Mouse (Mus musculus) lung, embryonic 16.5 days (tissue): ENCODE measurements around the gene Lmf1. TPM values are rescaled to one million over a fixed set of nuclear protein-coding genes. Genes with fewer than 3 reads are reported as not detected.

Experiments used
- ATAC-seq: fragments of 200-750 bp; cut with Nextera tagmentation; 2 replicates; pipeline ENCODE4 v1.8.0; 2017; ENCODE audit warnings: low read depth, mild to moderate bottlenecking, moderate library complexity
- H3K27ac ChIP-seq: fragments of 300-500 bp; sonication (generic); 2 replicates; pipeline ENCODE4 v1.5.1; 2014; ENCODE audit warnings: mild to moderate bottlenecking, control low read depth, low read length
- H3K27me3 ChIP-seq: fragments of 300-500 bp; sonication (generic); 2 replicates; pipeline ENCODE4 v1.6.1; 2014; ENCODE audit warnings: low read depth, low read length, mixed read lengths; ENCODE audit not compliant: control insufficient read depth, insufficient read depth
- H3K36me3 ChIP-seq: fragments of 300-500 bp; sonication (generic); 2 replicates; pipeline ENCODE4 v1.6.1; 2014; ENCODE audit warnings: low read length; ENCODE audit not compliant: control insufficient read depth, insufficient read depth
- H3K4me1 ChIP-seq: fragments of 300-500 bp; sonication (generic); replicated peaks from 2 replicates; pipeline ENCODE4 v1.6.1; 2014; ENCODE audit warnings: low read length, mixed read lengths; ENCODE audit not compliant: control insufficient read depth, insufficient read depth
- H3K4me2 ChIP-seq: fragments of 300-500 bp; sonication (generic); 2 replicates; pipeline ENCODE4 v1.6.1; 2014; ENCODE audit warnings: low read depth, low read length, control low read depth
- H3K4me3 ChIP-seq: fragments of 300-500 bp; sonication (generic); 2 replicates; pipeline ENCODE4 v1.5.1; 2014; ENCODE audit warnings: mild to moderate bottlenecking, low read length, control low read depth
- H3K9ac ChIP-seq: fragments of 300-500 bp; sonication (generic); 2 replicates; pipeline ENCODE4 v1.6.1; 2014; ENCODE audit warnings: low read length, control low read depth
- H3K9me3 ChIP-seq: fragments of 300-500 bp; sonication (generic); 2 replicates; pipeline ENCODE4 v1.6.1; 2016; ENCODE audit warnings: low read length; ENCODE audit not compliant: control insufficient read depth
- WGBS: fragments of 180-500 bp; shearing (Covaris S2); extraction: QIAGEN DNeasy Blood & Tissue Kit; methylation state at CpG from one replicate; pipeline ENCODE4 v1.1.7; 2014; 5-methylcytosine and 5-hydroxymethylcytosine counted together
- polyA plus RNA-seq: library from polyadenylated mRNA; unstranded; fragments of >200 nt; fragmentation: Nextera tagmentation; extraction: Ambion mirVana; gene quantifications from 2 replicates; pipeline ENCODE4 v1.2.1, GENCODE M21; 2015

The Lmf1 gene
- polyA plus RNA-seq, 1 experiment from 2014 or later: 26.9 TPM

- WGBS: 67% methylated on average over 4 of the region's 4 CpGs
- no peak for ATAC-seq
- H3K27me3 ChIP-seq: no peaks in the 10 kb centered on the region
- H3K27ac ChIP-seq: no peak overlapping the region
- H3K4me3 ChIP-seq: no peak overlapping the region
- H3K9ac ChIP-seq: no peak overlapping the region
- H3K36me3 ChIP-seq: no peaks in the 10 kb centered on the region
- no peak overlapping the region for H3K4me2 ChIP-seq
- no peaks in the 10 kb centered on the region for H3K4me1 ChIP-seq
- H3K9me3 ChIP-seq: no peaks in the 10 kb centered on the region
Measured at GRCm38 (mm10) chr17:25688922-25689321, 110.0 kb downstream of the Lmf1 start.

- Histone ChIP-seq H3K4me3 (no peak overlapping the region), H3K36me3 (no peaks in the 10 kb centered on the region), H3K9me3 (no peaks in the 10 kb centered on the region), H3K4me2 (no peak overlapping the region), H3K27me3 (no peaks in the 10 kb centered on the region), H3K4me1 (no peaks in the 10 kb centered on the region), H3K9ac (no peak overlapping the region), H3K27ac (no peak overlapping the region)
- ATAC-seq: no peak
- WGBS: 14% methylated on average over 1 of the region's 1 CpGs
Measured at GRCm38 (mm10) chr17:25696263-25696662, 117.4 kb downstream of the Lmf1 start.

- ATAC-seq: peak; percentile 38; the same call in 1 of the 2 replicates
- Histone ChIP-seq H3K36me3 (no peaks in the 10 kb centered on the region), H3K9ac (no peak overlapping the region), H3K27me3 (no peaks in the 10 kb centered on the region), H3K4me2 (no peak overlapping the region), H3K9me3 (no peaks in the 10 kb centered on the region), H3K27ac (no peak overlapping the region), H3K4me1 (no peaks in the 10 kb centered on the region), H3K4me3 (no peak overlapping the region)
- WGBS: 6% methylated on average over 7 of the region's 7 CpGs
Measured at GRCm38 (mm10) chr17:25698446-25698845, 119.6 kb downstream of the Lmf1 start.

GRCm38 (mm10) chr17:25700863-25701496 lies 122.1 kb downstream of the Lmf1 start:
- Histone ChIP-seq H3K27ac (no peak overlapping the region), H3K4me2 (no peak overlapping the region), H3K36me3 (no peaks in the 10 kb centered on the region), H3K9me3 (no peaks in the 10 kb centered on the region), H3K27me3 (no peaks in the 10 kb centered on the region), H3K4me3 (no peak overlapping the region), H3K9ac (no peak overlapping the region), H3K4me1 (no peaks in the 10 kb centered on the region)
- 58% methylated on average over 9 of the region's 9 CpGs for WGBS
- ATAC-seq: no peak

GRCm38 (mm10) chr17:25709994-25710393 lies 131.1 kb downstream of the Lmf1 start:
- Histone ChIP-seq H3K27me3 (no peaks in the 10 kb centered on the region), H3K4me3 (no peak overlapping the region), H3K36me3 (no peaks in the 10 kb centered on the region), H3K9me3 (no peaks in the 10 kb centered on the region), H3K9ac (no peak overlapping the region), H3K4me2 (no peak overlapping the region), H3K27ac (no peak overlapping the region), H3K4me1 (no peaks in the 10 kb centered on the region)
- ATAC-seq: no peak
- WGBS: 81% methylated on average over 2 of the region's 2 CpGs

GRCm38 (mm10) chr17:25711136-25711535 lies 132.3 kb downstream of the Lmf1 start:
- H3K4me2 ChIP-seq: no peak overlapping the region
- H3K4me3 ChIP-seq: no peak overlapping the region
- no peak for ATAC-seq
- H3K9me3 ChIP-seq: no peaks in the 10 kb centered on the region
- WGBS: 68% methylated on average over 4 of the region's 4 CpGs
- H3K27ac ChIP-seq: no peak overlapping the region
- no peaks in the 10 kb centered on the region; the same call in 1 of the 2 replicates for H3K4me1 ChIP-seq
- H3K27me3 ChIP-seq: peaks cover under 1% of the 10 kb centered on the region
- no peaks in the 10 kb centered on the region for H3K36me3 ChIP-seq
- no peak overlapping the region for H3K9ac ChIP-seq

Other genes with a start within 250 kb of the Lmf1 start
- gene Tpsab1, start 233.5 kb upstream of the Lmf1 start, polyA plus RNA-seq: 0.26 and 0.54 TPM in 2 replicates
- gene Tpsb2, start 212.8 kb upstream of the Lmf1 start, polyA plus RNA-seq: 6.1 and 11.1 TPM in 2 replicates
- gene Tpsg1, start 209.8 kb upstream of the Lmf1 start, polyA plus RNA-seq: 0.31 and 0.43 TPM in 2 replicates
- 1.5 and 2.0 TPM in 2 replicates for gene Cacna1h, start 145.3 kb upstream of the Lmf1 start, polyA plus RNA-seq
- gene Tekt4, start 124.5 kb upstream of the Lmf1 start, polyA plus RNA-seq: 5.8 and 7.4 TPM in 2 replicates
- gene Sstr5, start 81.8 kb upstream of the Lmf1 start, polyA plus RNA-seq: 0.11 and 0.21 TPM in 2 replicates
- gene Sox8, start 8.4 kb upstream of the Lmf1 start, polyA plus RNA-seq: 0.50 and 0.52 TPM in 2 replicates
- 2.5 and 2.8 TPM in 2 replicates for gene Gng13, start 138.1 kb downstream of the Lmf1 start, polyA plus RNA-seq
- gene Chtf18, start 148.3 kb downstream of the Lmf1 start, polyA plus RNA-seq: 32.2 and 37.0 TPM in 2 replicates
- 25.0 and 26.6 TPM in 2 replicates for gene Rpusd1, start 148.6 kb downstream of the Lmf1 start, polyA plus RNA-seq
- 1.4 TPM in 2 replicates for gene Mslnl, start 157.0 kb downstream of the Lmf1 start, polyA plus RNA-seq
- 42.8 and 68.0 TPM in 2 replicates for gene Msln, start 175.3 kb downstream of the Lmf1 start, polyA plus RNA-seq
- 27.8 and 30.9 TPM in 2 replicates for gene Narfl, start 194.7 kb downstream of the Lmf1 start, polyA plus RNA-seq
- gene Haghl, start 206.6 kb downstream of the Lmf1 start, polyA plus RNA-seq: 57.5 and 57.7 TPM in 2 replicates
- 2.1 and 4.5 TPM in 2 replicates for gene Ccdc78, start 207.5 kb downstream of the Lmf1 start, polyA plus RNA-seq
- 115 and 125 TPM in 2 replicates for gene Fam173a, start 213.8 kb downstream of the Lmf1 start, polyA plus RNA-seq
- gene AC134908.4, start 216.6 kb downstream of the Lmf1 start, polyA plus RNA-seq: not detected in 2 replicates
- 43.3 and 44.2 TPM in 2 replicates for gene Metrn, start 218.1 kb downstream of the Lmf1 start, polyA plus RNA-seq
- 1.1 and 1.2 TPM in 2 replicates for gene Fbxl16, start 230.0 kb downstream of the Lmf1 start, polyA plus RNA-seq
- gene Wdr24, start 244.5 kb downstream of the Lmf1 start, polyA plus RNA-seq: 28.5 and 28.9 TPM in 2 replicates
- gene Jmjd8, start 249.8 kb downstream of the Lmf1 start, polyA plus RNA-seq: 55.4 and 57.2 TPM in 2 replicates